Mouse (Mus musculus): ENCODE data around the gene Rras.

DNA sequence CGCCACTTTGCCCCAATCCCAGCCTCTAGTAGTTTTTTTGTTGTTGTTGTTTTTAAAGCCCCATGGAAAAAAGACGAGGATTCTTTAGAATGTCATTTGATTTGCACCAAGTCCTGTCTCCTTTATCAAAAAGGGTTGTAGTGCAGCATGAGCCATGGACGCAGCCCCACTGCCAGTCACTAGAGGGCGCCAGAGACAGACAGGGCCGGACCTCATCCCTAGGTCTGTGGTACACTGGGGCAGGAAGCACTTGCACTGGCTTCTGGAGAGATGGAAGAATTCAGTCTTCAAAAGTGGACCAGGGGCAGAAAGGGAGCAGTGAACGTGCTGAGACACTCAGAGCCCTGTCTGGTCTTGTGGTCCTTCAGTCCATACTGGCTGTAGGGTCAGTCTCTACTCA, 34.7 kb upstream of the Rras start:
- TF ChIP-seq SIN3A (IDR thresholded peaks at IDR 0.05; ENCODE audit: low read length) (peak; percentile 43; the same call in 1 of the 2 replicates), POLR2A (IDR thresholded peaks at IDR 0.05; ENCODE audit: control insufficient read depth in 1 of 2, insufficient read depth in 1 of 2, low read depth in 1 of 2, low read length in 2 of 2, poor library complexity in 1 of 2) (no peak), KAT2A (conservative IDR thresholded peaks at IDR 0.05; ENCODE audit: low read depth, low read length) (no peak), BHLHE40 (IDR thresholded peaks at IDR 0.05; ENCODE audit: borderline replicate concordance, low read depth, low read length) (no peak), SMC3 (IDR thresholded peaks at IDR 0.05; ENCODE audit: low read depth, low read length) (peak; percentile 51), E2F4 (IDR thresholded peaks at IDR 0.05; ENCODE audit: borderline replicate concordance, low read depth, low read length) (no peak), TCF12 (IDR thresholded peaks at IDR 0.05; ENCODE audit: low read depth, low read length) (no peak), CTCF (IDR thresholded peaks at IDR 0.05 in 2 of 3, conservative IDR thresholded peaks at IDR 0.05 in 1 of 3; ENCODE audit: control insufficient read depth in 1 of 3, insufficient read depth in 1 of 3, low read depth in 2 of 3, low read length in 3 of 3, poor library complexity in 1 of 3, severe bottlenecking in 1 of 3) (peak; percentile 93 to 98 (median 97)), USF1 (IDR thresholded peaks at IDR 0.05; ENCODE audit: low read depth, low read length) (no peak)

Data from MEL (cell line).